Mouse (Mus musculus) liver, adult 2 months (tissue): ENCODE data around the gene Cntnap1. TPM values are rescaled to one million over a fixed set of nuclear protein-coding genes. Genes with fewer than 3 reads are reported as not detected.

Experiments
- DNase-seq: peaks from one replicate; pipeline ENCODE4 v3.0.0-alpha.2; 2011; ENCODE audit warnings: low read depth, low spot score; ENCODE audit errors: extremely low read depth
- H3K27ac ChIP-seq: fragments of 200-500 bp; replicated peaks from 2 replicates; pipeline ENCODE4 v1.5.1; 2012; ENCODE audit warnings: low read depth, mild to moderate bottlenecking, control low read depth, inconsistent platforms, low read length; ENCODE audit not compliant: insufficient read depth
- H3K27me3 ChIP-seq: fragments of 200-500 bp; 2 replicates; pipeline ENCODE4 v1.6.1; 2012; ENCODE audit warnings: mild to moderate bottlenecking, moderate library complexity, low read length, inconsistent platforms; ENCODE audit not compliant: control insufficient read depth, insufficient read depth
- H3K36me3 ChIP-seq: fragments of 200-500 bp; 2 replicates; pipeline ENCODE4 v1.6.1; 2012; ENCODE audit warnings: low read length, inconsistent platforms; ENCODE audit not compliant: control insufficient read depth, insufficient read depth
- H3K4me1 ChIP-seq: fragments of 200-500 bp; 2 replicates; pipeline ENCODE4 v1.6.1; 2011; ENCODE audit warnings: low read length; ENCODE audit not compliant: control insufficient read depth, insufficient read depth
- H3K4me3 ChIP-seq: fragments of 200-500 bp; 2 replicates; pipeline ENCODE4 v1.5.1; 2011; ENCODE audit warnings: low read depth, mild to moderate bottlenecking, control low read depth, low read length, moderate library complexity; ENCODE audit not compliant: insufficient read depth
- H3K79me2 ChIP-seq: fragments of 200-500 bp; 2 replicates; pipeline ENCODE4 v1.6.1; 2012; ENCODE audit warnings: inconsistent platforms, mild to moderate bottlenecking, low read length, moderate library complexity; ENCODE audit not compliant: control insufficient read depth, insufficient read depth
- H3K9ac ChIP-seq: fragments of 200-500 bp; 2 replicates; pipeline ENCODE4 v1.6.1; 2012; ENCODE audit warnings: low read depth, mild to moderate bottlenecking, control low read depth, inconsistent platforms, low read length
- CTCF ChIP-seq: fragments of 200-500 bp; IDR thresholded peaks from 2 replicates; pipeline ENCODE4 v1.5.1; 2011; ENCODE audit warnings: low read depth, low read length, control low read depth
- POLR2A ChIP-seq: fragments of 200-500 bp; IDR thresholded peaks from 2 replicates; pipeline ENCODE4 v1.6.1; 2011; ENCODE audit warnings: low read length, control low read depth; ENCODE audit not compliant: insufficient read depth; ENCODE audit errors: extremely low read depth
- WGBS: fragments of 180-500 bp; shearing (Covaris S2); methylation state at CpG from one replicate; pipeline ENCODE4 v1.1.7; 2018; 5-methylcytosine and 5-hydroxymethylcytosine counted together
- polyA plus RNA-seq: library from polyadenylated mRNA; depleted of rRNA; stranded (reverse); fragments of >200 nt; gene quantifications from 2 replicates; pipeline ENCODE4 v1.2.3, GENCODE M21; 2012
- total RNA-seq: library from RNA; depleted of rRNA; stranded (reverse); fragments of >200 nt; gene quantifications from 2 replicates; pipeline ENCODE4 v1.2.3, GENCODE M21; 2014

Cntnap1 gene
- total and polyA plus RNA-seq, 2 experiments, result 0.46 to 0.88 TPM

DNA sequence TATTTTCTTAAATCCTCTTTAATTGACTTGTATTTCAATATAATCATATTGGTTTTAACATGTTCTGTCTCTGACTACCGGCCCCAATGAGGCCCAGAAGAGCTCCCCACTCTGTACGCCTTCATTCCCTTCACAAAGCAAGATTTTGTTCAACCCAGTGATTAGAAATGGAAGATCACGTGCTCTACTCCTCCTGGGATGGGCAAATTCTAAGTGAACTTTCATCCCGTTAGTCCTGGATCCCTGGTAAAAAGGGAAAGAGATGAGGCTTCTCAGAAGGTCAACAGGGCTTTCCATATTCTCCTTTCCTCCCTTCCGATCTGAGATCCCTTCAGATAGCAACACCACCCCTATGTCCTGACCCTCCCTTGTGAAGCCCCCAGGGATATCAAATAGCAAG, 60.2 kb downstream of the Cntnap1 start:
- WGBS, result 52% methylated on average over 5 of the region's 5 CpGs
- peaks cover 6% of the 10 kb centered on the region for H3K79me2 ChIP-seq
- H3K36me3 ChIP-seq, result no peaks in the 10 kb centered on the region
- H3K4me1 ChIP-seq, result peaks cover 2% of the 10 kb centered on the region
- H3K9ac ChIP-seq, result 0 out of 2 replicates have a peak overlapping the region, but pooled peaks have one; percentile 42
- H3K27ac ChIP-seq, result peak overlapping the region; percentile 84
- TF ChIP-seq CTCF, result no peak
- no peak for TF ChIP-seq POLR2A
- no peak overlapping the region for H3K4me3 ChIP-seq
- DNase-seq, result no peak
- H3K27me3 ChIP-seq, result no peaks in the 10 kb centered on the region

DNA sequence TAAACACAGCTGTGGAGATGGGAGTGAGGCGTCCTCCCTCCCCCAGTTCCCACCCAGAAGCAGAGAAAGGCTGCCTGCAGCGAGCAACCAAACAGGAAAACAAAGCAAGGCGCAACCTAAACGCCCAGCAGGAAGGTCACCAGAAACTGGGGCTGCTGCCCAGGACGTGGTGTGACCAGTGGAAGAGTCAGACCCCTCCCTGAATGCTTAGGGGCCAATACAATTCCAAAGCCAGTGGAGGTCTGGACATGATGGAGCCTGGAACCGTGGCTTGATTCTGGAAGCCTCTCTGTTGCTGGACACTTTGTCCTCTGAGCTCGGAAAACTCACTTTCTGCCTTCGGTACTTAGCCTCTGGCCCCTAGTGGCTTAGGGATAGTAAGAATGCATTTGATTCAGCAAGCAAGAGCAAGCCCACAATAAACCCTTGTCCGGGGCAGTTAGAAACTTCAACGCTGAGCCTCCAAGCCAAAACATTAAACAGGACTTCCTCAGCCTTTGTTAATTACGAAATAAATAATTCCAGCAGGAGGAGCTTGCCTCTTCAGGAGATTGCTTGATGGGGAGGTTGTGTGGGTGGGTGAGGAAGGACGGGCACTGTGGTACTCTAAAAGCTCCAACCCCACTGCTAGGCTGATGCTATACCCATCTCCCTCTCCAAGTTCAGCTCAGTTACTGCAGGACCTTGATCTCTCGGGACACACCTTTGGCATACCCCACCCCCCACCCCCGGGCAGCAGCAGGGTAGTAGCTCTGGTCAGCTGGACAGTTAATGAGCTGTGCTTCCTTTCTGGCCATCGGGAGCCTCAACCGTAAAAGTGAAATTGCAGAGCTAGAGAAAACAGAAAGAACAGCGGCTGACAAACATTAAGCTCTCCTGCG, 60.9 kb downstream of the Cntnap1 start:
- Histone ChIP-seq H3K4me1 (peaks cover 2% of the 10 kb centered on the region), H3K4me3 (peak overlapping the region; percentile 42), H3K79me2 (no peaks in the 10 kb centered on the region), H3K9ac (peak overlapping the region; percentile 42), H3K27me3 (no peaks in the 10 kb centered on the region), H3K36me3 (no peaks in the 10 kb centered on the region), H3K27ac (peak overlapping the region; percentile 84)
- 12% methylated on average over 18 of the region's 18 CpGs for WGBS
- no peak for TF ChIP-seq CTCF
- TF ChIP-seq POLR2A, result 0 out of 2 replicates have a peak, but pooled peaks have one; percentile 32
- no peak for DNase-seq

DNA sequence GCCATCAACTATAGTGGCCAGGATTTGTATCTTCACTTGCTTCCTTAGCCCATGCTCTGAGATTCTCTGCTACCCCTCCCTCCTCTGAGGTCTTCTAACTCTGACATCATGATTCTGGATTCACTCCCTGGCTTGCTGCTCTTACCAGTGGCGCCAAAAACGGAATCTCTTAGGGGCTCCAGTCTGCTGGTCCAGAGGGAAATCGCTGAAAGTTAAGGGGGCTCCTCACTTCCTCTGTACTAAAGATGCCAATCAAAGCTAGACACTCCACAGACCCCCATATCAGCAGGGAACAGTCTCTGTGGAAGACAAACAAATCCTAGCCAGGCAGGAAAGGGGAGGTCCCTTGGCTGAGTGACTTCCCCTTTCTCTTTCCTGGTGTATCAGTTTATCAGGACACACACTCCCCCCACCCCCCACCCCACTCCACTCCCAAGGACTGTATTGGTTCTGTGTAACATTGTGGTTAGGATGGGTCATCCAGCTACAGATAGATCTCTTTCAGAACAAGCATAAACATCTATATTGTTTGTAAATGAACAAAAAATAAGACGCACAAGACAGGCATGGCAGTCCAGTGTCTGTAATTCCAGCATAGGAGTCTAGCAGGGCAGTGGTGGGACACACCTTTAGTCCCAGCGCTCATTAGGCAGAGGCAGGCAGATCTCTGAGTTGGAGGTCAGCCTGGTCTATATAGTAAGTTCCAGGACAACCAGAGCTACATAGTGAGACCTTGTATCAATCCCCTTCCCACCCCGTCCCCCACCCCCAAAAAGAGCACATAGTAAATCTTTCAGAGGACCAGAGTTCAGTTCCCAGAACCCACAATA, 61.9 kb downstream of the Cntnap1 start:
- Histone ChIP-seq H3K36me3 (no peaks in the 10 kb centered on the region), H3K27ac (peak overlapping the region; percentile 84), H3K79me2 (no peaks in the 10 kb centered on the region), H3K4me3 (peak overlapping the region; percentile 42; the same call in 1 of the 2 replicates), H3K4me1 (no peaks in the 10 kb centered on the region), H3K9ac (peak overlapping the region; percentile 28; the same call in 1 of the 2 replicates), H3K27me3 (no peaks in the 10 kb centered on the region)
- TF ChIP-seq POLR2A (no peak), CTCF (no peak)
- 48% methylated on average over 6 of the region's 6 CpGs for WGBS
- DNase-seq, result peak; percentile 28

DNA sequence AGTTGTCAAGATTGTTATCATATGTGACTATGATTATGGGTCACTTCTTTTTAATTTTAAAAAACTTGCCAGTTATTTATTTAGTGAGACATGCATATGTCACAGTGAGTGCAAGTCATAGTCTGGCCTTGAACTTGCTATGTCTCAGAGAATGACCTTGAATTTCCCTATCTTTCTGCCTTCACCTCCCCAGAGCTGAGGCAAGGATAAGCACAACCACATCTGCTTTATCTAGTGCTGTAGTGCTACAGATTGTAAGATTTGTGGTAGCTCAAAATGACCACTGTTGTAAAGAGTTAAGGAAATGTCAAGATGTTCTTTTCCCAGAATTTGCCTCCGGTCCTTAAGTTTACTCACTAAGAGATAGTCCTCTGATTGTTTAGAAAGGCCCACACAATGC, 62.9 kb downstream of the Cntnap1 start:
- Histone ChIP-seq H3K79me2 (no peaks in the 10 kb centered on the region), H3K4me1 (no peaks in the 10 kb centered on the region), H3K27me3 (no peaks in the 10 kb centered on the region), H3K27ac (no peak overlapping the region), H3K36me3 (no peaks in the 10 kb centered on the region), H3K4me3 (no peak overlapping the region), H3K9ac (no peak overlapping the region)
- WGBS, result 91% methylated on average over 1 of the region's 1 CpGs
- no peak for DNase-seq
- TF ChIP-seq POLR2A (no peak), CTCF (no peak)

DNA sequence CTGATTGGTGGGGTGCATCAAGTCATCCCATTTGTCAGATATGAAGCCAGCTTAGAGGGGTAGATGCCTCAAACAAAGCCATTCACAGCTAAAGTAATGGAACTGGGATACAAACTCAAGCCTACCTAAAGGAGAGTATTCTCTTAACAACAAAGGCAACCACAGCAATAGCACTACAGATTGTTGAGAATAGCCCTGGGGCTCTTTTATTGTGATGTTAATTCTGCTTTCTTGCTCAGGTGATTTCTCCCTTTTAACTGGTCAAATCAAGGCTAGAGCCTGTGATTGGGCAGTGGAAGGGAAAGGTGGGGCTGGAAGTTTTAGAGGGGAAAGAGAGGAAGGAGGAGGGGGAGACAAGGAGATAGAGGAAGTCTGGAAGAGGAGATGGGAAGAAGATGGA, 63.8 kb downstream of the Cntnap1 start:
- no peaks in the 10 kb centered on the region for H3K27me3 ChIP-seq
- H3K4me1 ChIP-seq, result no peaks in the 10 kb centered on the region
- no peak for DNase-seq
- H3K36me3 ChIP-seq, result no peaks in the 10 kb centered on the region
- TF ChIP-seq POLR2A, result no peak
- no peak for TF ChIP-seq CTCF
- no peak overlapping the region for H3K9ac ChIP-seq
- H3K27ac ChIP-seq, result no peak overlapping the region
- no peaks in the 10 kb centered on the region for H3K79me2 ChIP-seq
- H3K4me3 ChIP-seq, result no peak overlapping the region
